Mouse (Mus musculus) T-cell, adult 2 months (primary cell): ENCODE measurements around the gene Cabp2.
"Not testable (repeated sequence)": the region's sequence is repeated elsewhere in the genome, so short reads cannot be mapped to it uniquely, and the experiment has no call there.

Experiments
- DNase-seq: peaks from one replicate; pipeline ENCODE4 v3.0.0; 2022; ENCODE audit warnings: low spot score

Gene Cabp2

DNA sequence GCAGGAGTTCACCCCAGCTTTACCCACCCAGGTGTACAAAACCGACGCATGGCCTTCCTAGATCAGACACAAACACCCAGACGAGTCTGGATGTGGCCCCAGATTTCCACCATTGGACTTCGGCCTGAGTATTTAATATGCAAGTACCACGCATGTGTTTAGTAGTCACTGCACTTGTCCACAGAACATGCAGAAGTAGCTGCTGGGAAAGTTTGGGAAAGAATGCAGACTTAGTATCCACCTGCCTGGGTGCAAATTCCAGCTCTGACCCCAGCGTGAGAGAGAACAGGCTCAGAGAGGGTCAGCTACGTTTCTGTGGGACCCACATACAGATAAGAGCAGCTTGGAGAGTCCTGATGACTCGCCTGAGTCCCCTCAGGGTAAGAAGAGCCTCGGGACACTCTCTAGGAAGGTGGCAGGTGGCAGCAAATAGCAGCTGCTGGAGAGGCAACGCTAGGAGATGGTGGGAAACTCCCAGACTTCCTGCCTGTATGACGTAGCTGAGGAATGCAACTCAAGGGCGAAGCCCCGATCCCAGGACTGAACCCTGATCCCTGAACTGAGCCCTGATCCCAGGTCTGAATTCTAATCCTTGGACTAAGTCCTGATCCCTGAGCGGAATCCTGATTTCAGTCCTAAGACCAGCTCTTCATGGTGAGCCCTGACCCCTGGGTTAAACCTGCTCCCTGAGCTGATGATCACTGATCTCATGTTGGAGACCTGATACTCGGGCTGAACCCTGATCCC, 25.3 kb upstream of the Cabp2 start:
- no peak for DNase-seq

DNA sequence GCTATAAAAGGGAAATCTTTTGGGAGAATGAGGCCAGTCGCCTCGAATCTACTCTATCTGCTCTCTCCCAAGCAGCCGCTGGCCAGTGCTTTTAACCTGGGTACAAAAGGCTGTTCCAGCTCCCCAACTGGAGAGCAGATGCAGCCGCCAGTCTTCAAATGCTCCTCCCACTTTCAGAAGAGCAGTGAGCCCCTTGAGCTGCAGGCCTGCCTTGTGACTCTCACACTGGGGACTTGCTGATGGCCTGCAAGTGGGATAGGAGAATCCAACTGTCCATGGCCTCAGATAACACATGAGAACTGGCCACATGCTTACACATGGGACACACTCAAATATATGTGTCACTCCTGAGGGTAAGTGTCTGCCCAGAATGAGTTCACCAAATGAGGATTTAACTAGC, 24.7 kb upstream of the Cabp2 start:
- DNase-seq = no peak

DNA sequence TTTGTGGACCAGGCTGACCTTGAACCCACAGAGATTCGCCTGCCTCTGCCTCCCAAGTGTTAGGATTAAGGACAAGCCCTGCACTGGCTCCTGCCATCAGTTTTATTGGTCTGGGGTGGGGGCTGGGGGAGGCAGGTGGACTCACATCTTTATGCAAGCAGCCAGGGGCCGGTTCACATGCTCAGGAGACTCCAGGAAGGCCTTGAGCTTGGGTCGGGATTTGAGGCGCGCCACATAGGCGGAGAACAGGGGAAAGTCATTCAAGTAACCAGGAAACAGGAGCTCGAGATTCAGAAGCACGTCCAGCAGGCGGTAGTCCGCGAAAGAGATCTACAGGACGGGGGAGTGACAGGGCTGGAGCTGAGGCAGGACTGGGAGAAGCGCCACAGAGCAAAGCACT, 24.0 kb upstream of the Cabp2 start:
- DNase-seq = no peak

DNA sequence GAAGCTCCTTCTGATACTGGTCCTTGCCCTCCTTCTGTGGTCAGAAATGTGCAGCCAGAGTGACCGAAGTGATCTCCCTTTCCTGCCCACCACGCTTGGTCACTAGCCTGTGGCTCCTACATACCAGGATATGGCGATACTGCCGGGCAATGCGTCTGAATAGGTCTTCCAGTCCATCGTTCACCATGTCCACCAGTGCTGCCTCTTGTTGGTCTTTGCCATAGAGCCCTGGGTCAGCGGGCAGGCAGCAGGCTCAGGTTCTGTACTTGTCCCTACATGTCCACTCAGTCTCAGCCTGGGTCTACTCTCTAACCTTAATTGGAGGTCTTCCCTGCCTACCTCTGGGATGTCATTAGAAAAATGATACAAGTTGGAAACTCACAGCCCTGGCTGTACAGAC, 23.4 kb upstream of the Cabp2 start:
- no peak for DNase-seq

DNA sequence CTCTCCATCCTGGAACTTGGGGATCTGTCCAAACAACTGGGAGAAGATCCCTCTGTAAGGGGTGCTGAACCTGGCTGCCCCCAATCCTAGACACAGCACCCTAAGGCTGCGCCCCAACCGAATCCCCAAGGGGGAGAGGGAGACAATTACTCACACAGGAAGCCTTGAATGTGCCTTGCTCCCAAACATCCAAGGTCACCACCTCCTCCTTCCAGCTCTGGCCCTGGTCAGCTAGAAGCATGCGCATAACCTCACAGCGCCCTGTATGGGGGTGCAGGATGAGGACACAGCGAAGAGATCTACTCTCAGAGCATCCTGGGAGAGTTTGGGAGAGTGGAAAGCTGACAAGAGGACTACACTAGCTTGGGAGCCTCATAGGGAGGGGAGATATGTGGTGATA, 22.8 kb upstream of the Cabp2 start:
- DNase-seq = no peak

DNA sequence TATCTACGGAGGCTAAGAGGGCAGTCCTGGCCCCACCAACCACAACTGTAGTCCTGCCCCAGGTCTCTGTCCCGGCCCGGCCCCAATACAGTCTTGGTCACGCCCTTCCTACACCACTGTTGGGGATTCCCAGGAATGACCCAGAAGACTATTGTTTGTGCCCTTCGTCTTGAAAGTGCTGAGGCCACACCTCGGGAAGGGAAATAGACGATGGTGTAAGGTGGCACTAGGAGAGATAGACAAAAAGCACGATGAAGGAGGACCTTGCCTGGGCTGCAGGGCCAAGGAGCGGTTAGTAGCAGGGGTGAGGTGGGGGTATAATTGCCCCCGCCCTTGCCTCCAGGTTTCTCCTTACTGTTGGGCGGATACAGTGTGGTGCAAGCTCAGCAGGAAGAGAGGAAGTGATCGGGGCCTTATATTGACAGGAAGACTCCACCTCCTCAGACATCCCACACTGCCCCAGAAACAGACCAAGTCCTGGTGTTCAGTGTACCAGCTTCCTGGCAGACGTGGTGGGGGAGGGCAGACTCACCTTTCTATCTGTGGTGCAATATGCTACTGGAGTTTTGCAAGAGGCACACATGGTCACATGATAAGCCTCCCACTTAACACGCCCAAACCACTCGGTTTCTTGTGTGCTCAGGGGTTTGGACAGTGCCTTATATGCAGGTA, 22.2 kb upstream of the Cabp2 start, which contains the start of gene Gstp3:
Gene Gstp3, minus strand, starts transcription at position 501 of the 672 bp plus-strand sequence.
- peak; percentile 77 for DNase-seq

DNA sequence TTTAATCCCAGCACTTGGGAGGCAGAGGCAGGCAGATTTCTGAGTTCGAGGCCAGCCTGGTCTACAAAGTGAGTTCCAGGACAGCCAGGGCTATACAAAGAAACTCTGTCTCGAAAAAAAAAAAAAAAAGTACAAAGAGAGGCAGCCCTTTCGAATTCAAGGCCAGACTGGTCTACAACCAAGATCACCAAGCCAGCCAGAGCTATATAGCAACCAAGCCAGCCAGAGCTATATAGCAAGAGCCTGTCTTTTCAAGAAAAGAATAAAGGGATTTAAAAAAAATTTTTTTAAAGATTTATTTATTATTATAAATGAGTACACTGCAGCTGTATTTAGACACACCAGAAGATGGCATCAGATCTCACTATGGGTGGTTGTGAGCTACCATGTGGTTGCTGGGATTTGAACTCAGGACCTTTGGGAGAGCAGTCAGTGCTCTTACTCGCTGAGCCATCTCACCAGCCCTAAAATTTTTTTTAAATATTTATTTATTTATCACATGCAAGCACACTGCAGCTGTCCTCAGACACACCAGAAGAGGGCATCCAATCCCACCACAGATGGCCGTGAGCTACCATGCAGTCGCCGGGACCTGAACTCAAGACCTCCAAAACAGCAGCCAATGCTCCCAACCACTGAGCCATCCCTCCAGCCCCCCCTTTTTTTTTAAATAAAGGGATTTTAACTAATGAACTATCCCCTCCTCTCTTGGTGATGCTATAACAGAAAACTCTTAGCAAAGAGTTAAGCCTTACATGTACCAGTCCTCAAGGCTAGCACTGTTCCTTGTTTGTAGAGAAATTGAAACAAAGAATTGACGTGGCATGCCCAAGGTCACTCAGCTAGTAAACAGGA, 21.1 kb upstream of the Cabp2 start:
- not testable (repeated sequence) for DNase-seq

DNA sequence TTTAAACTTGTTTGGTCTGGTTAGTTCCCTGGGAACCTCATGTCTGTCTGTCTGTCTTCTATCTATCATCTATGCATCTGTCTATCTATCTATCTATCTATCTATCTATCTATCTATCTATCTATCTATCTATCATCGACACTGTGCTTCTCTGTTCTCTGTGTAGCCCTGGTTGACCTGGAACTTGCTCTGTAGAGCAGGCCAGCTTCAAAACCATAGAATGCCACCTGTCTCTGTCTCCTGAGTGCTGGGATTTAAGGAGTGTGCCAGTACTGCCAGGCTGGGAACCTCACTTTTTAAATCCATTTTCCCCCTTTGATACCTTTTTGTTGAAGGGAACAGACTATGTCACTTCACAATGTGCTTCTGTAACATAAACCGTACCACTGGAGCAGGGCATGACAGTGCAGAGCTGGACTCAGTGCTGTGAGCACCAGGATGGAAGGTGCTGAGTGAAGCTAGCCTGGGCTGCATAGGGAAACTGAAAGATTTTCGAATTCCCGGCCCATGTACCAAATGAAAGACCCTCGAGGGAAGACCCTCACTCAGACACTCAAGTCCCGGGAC, 20.4 kb upstream of the Cabp2 start:
- DNase-seq = no peak

DNA sequence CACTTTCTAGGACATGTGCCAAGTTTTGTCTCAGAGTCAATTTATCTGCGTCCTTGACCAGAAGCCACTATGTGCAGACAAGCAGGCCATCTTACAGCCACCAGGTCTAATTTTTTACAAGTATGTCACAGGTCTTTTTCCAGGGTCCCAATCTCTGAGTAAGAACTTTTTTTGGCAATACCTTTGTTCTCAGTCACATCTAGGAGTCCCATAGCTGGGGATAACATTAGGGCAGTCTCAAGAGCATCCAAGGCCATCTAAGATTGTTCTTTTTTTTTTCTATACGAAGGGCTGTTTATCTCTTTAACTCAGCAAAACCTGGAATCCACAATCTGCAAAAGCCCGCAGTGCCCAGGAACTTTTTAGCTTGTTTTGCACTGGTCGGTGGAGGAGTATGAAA, 18.0 kb upstream of the Cabp2 start:
- not testable (repeated sequence) for DNase-seq

DNA sequence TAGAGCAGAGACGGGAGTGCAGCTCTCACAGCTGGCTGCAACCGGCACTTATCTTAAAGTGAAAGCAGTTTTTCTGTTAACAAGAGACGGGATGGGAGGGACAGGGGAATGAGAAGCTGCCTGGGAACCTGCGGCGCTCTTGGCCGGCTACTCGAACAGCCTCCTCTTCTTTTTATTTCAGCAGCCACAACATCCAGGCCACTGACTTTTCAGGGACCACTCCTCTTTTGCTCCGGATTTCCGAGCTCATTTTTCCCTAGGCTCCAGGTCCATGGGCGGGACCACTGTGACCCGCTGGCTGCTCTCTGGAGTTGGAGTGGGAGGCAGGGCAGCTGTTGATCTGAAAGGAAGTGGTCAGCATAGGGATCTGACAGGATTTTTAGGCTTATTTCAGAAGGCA, 16.9 kb upstream of the Cabp2 start:
- DNase-seq = not testable (repeated sequence)

DNA sequence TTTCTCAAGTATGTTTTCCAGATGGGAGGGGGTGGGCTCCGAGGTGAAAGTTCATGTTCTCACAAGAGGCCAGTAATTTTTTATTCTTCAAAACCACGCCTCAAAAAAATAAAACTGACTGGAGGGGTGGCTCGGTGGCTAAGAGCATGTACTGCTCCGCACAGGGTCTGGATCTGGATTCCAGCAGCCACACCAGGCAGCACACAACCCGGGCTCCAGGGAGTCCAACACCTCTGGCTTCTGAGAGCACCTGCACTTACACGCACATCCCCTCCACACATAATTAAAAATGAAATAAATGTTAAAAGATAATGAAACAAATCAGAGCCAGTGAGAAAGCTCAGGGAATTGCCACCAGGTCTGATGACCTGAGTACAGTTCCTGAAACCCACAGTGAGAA, 15.1 kb upstream of the Cabp2 start:
- DNase-seq = peak; percentile 57

DNA sequence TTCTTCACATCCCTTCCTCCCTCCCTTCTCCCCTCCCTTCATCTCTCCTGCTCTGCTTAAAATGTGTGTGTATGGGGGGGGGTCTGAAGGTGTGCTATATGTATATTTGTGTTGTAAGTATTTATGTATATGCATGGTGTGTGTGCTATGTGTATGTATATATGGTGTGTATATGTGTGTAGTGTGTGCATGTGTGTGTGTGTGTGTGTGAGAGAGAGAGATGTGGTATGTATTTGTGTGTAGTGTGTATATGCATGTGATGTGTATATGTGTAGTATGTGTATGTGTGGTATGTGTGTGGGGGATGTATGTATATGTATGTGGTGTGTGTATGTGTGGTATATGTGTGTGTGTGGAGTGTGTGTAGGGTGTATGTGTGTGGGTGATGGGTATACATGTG, 14.5 kb upstream of the Cabp2 start:
- DNase-seq = no peak

DNA sequence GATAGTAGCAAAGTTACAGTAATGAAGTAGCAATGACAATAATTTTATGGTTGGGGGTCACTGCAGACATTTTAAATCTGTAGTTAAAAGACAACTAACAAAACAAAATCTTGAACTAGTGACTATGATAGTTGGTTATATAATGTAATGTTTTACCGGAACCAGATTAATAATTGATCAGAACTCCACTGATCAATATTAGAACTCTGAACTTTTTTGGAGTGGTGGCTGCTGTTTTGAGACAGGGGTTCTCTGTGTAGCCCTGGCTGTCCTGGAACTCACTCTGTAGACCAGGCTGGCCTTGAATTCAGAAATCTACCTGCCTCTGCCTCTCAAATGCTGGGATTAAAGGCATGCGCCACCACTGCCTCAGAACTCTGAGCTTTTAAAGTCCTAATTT, 13.1 kb upstream of the Cabp2 start:
- not testable (repeated sequence) for DNase-seq

DNA sequence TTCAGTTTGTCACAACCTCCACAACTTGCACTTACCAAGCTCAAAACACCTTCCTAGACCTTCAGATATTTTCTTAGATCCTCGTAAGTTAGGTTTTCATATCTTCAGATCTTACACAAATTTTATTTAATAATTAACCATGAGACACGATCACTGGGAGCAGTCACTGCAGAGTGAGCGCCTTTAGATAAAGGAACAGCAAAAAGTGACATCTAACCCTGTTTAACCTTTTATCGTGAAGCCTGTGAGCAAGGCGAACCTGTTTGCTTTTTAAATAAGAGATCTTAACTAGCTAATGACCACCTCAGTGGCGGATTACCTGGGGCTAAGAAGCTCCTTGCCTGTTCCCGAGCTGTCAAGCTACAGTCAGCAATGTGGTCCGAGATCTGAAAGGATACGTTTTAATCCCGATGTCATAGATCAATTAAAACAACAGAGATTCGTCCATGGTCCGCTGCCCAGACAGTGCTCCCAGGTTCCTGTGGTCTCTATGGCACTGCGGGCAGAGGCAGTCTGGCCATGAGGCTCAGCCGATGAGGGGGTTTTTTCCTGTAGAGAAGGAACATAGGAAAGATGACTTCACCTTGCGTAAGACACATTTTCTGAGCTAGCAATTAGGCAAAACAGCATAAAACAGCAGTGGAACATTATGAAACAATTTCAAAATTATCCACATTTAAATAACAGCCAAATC, 12.5 kb upstream of the Cabp2 start:
- no peak for DNase-seq

DNA sequence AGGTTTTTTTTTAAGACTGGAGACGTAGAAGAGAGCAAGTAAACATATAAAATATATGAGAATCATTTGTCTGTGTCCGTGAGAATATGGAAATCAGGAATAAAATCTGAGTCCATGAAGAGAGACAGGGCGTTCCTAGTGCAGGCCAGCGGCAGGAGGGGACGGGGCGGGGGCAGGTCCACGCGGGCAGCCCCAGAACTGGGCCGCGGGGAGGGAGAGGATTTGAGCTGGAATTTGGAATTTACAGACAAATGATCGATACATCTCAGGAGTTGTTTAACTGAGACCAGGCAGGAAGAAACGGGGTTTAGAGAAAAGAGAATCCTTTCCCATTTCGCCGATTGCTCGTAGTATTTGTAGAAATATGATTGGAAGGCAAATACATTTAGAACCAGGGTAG, 11.1 kb upstream of the Cabp2 start:
- no peak for DNase-seq

DNA sequence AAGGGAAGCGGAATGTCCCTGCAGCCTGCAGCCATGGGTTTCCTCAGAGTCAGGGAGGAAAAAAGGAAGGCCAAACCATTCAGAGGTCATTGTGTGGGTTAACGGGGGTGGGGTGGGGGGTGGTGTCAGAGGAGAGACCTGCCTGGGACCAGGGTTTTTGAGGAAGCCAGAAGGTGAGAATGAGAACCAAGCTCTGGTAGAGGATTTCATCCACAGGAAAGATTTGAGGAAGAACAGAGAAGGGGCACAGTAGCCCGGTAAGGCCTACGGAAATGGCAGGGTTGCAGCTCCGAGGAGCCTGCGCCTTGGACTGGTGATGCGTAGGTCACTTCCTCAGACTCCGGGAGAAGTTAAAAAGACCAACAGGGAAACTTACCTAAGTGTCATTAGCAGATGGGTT, 10.6 kb upstream of the Cabp2 start:
- DNase-seq = no peak

DNA sequence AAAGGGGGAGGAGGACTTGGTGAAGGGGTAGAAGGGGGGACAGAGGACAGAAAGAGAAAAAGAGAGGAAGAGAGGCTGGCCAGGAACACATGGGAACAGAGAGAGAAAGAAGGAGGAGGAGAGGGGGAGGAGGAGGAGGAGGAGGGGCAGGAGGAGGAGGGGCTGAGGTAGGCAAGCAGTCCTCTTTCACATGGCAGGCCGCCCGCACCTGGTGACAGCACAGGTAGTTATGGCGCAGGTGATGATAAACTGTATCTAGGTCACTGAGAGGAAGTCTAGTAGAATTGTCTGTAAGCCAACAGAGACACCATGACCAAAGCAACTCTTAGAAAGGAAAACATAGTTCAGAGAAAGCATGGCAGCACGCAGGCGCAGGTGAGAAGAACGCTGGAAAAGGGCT, 10.0 kb upstream of the Cabp2 start:
- DNase-seq = no peak

DNA sequence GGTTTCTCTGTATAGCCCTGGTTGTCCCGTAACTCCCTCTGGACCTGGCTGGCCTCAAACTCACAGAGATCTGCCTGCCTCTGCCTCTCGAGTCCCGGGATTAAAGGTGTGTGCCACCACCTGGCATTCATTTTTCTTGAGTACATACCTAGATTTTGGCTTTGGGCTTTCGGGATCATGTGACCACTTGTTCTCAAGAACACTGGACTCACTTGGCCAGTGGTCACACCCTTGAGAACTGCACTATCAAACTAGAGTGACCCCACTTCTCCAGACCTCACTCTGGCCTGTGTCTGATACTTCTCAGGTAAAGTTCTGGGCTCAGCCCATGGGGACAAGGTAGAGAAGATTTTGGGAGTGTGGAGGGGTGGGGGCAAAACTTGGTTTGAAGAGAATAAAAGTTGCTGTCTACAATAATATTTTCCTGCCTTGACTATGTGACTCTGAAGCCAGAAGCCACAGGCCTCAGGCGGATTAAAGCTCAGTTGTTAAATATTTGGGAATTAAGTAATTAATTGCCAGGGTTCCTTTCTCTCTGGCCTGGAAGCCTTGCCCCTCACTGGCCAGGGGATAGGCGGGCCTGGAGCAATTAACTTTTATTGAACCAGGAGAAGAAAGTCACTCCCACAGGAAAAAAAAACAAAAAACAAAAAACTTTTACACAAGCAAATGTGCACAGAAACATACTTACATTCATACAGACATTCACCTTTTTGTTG, 8.5 kb upstream of the Cabp2 start:
- no peak for DNase-seq

DNA sequence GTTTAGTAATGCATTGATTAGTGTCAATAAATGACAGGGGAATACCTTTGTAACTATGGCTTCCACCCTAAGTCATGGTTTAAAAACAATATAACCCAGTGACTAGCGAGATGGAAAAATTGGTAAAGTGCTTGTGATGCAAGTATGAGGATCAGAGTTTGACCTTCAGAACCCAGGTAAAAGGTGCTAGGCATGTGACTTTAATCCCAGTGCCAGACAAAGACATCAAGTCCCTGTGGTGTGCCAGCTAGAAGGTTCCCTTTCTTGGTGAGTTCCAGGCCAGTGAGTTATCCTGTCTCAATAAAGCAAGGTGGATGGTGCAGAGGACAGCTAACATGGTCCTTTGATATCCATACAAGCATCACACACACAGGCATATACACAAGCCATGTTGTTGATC, 5.8 kb upstream of the Cabp2 start:
- no peak for DNase-seq

DNA sequence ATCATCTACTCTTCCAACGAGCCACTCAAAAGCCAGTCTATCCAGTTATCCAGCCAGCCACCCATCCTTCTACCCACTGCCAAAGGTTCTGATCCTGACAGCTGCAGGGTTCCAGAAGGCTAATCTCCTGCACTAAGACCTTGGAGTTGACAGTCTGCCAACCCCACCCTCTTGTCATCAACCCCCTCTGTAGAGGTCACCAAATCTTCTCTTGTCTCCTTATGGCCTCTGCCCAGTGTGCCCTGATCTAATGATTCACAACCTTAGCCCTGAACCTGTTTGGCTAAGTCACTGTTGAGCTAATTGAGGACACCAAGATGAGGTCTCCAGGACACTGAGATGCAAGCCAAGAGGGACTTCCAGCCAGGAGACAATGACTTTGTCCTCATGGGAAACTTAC, 1.8 kb upstream of the Cabp2 start:
- no peak for DNase-seq

DNA sequence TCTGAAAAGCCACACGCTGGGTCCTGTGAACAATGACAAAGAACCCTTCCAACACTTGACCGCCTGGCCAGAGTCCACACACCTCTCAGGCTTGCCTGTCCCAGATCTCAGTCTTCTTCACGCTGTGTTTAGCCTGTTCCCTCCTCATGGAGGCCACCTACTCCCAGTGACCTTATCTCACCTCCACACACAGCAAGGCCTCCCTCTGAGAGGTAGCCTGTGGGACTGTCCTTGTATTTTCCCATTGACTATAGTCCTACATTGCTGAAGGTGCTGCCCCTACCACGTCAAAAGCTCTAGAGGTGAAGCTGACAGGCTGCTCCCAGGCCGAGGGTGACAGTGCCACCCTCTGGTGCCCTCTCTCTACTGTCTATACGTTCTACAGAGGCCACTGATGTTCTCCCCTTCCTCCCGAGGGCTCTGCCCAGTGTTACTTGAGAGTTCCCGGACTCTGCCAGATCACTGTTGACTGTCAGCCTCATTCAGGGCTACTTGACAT, 818 bp upstream of the Cabp2 start:
- peak; percentile 41 for DNase-seq
